Mouse (Mus musculus): ENCODE measurements around the gene Gc. TPM values are rescaled to one million over a fixed set of nuclear protein-coding genes. Genes with fewer than 3 reads are reported as not detected.

Gc gene
- polyA plus RNA-seq, 1 experiment from 2014 or later, result 2,761 TPM

DNA sequence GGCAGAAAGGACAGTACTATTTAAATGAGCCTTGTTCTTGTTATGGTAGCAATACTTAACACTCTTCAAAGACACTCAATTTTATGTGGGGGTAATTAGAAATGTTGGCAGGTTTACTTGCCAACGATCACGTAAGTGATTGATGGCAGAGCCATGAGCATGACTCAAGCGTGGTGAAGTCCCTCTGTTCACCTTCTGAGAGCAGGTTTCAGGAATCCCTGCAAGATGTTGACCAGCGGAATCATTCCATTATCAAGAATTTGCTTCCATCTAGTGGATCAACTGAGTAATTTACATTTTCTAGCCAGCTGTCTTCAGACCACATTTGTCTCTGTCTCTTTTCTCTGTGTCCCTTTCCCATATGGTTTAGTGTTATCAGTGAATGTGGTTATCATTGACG, 73.5 kb downstream of the Gc start:
- WGBS (ENCODE audit: insufficient replicate concordance), result 42% methylated on average over 5 of the region's 5 CpGs
- H3K27ac ChIP-seq (ENCODE audit: low read depth), result no peak overlapping the region
- no peaks in the 10 kb centered on the region for H3K36me3 ChIP-seq (replicated peaks; ENCODE audit: insufficient read depth, low read length)
- no peaks in the 10 kb centered on the region for H3K27me3 ChIP-seq (ENCODE audit: insufficient read depth, low read length)
- no peaks in the 10 kb centered on the region for H3K4me1 ChIP-seq (ENCODE audit: insufficient read depth)
- H3K4me2 ChIP-seq (ENCODE audit: low read depth, low read length), result no peak overlapping the region
- TF ChIP-seq EP300 (IDR thresholded peaks at IDR 0.05; ENCODE audit: low read depth) (no peak), CTCF (IDR thresholded peaks at IDR 0.05; ENCODE audit: low read depth) (peak; percentile 61)
- no peak overlapping the region for H3K9ac ChIP-seq (replicated peaks)
- DNase-seq, result no peak
- H3K4me3 ChIP-seq (ENCODE audit: low read depth, low read length), result no peak overlapping the region
- no peak for ATAC-seq
- no peaks in the 10 kb centered on the region for H3K9me3 ChIP-seq (ENCODE audit: low read length)

DNA sequence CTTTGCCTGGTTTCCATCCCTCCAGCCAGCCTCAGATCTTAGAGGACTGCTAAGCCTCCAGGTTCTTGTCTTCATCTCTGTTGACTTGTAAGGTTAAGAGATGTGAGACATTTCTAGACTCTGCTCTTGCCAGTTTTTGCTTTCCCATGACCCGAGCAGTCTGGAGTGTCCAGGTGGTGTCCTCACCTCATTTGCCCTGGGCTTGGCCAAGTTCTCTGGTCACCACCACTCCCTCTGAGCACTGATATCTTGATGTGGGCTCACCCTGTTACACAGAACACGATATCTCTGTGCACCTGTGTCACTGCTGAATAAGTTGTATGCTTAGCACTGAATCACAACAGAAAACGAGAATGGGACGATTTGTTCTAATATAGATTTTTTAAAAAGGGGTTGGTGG, 76.4 kb downstream of the Gc start:
- no peaks in the 10 kb centered on the region for H3K9me3 ChIP-seq (ENCODE audit: low read length)
- no peak overlapping the region for H3K4me3 ChIP-seq (ENCODE audit: low read depth, low read length)
- H3K27ac ChIP-seq (ENCODE audit: low read depth), result no peak overlapping the region
- no peak for TF ChIP-seq CTCF (IDR thresholded peaks at IDR 0.05; ENCODE audit: low read depth)
- TF ChIP-seq EP300 (IDR thresholded peaks at IDR 0.05; ENCODE audit: low read depth), result no peak
- DNase-seq (no peak), ATAC-seq (no peak)
- no peak overlapping the region for H3K4me2 ChIP-seq (ENCODE audit: low read depth, low read length)
- H3K27me3 ChIP-seq (ENCODE audit: insufficient read depth, low read length), result no peaks in the 10 kb centered on the region
- no peaks in the 10 kb centered on the region for H3K4me1 ChIP-seq (ENCODE audit: insufficient read depth)
- 70% methylated on average over 4 of the region's 4 CpGs for WGBS (ENCODE audit: insufficient replicate concordance)
- no peak overlapping the region for H3K9ac ChIP-seq (replicated peaks)
- H3K36me3 ChIP-seq (replicated peaks; ENCODE audit: insufficient read depth, low read length), result no peaks in the 10 kb centered on the region

DNA sequence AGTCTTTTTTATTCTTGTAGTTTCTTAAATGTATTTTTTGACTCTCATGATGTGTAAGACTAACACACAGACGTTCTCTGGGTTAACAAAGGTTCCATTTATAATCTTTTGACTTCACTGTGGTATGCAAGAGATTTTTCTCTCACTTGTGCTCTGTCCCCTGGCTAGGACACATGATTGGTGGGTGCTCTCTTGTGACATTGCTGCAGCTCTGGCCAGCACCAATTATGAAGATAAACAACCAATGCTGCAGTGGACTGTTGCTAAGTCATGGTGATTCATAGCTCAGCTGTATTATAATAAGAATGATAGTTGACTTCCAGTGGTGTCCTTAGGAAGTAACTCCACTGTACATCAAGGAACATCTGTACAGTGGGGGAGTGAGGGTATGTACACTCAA, 87.6 kb downstream of the Gc start:
- H3K4me3 ChIP-seq (ENCODE audit: low read depth, low read length), result no peak overlapping the region
- no peaks in the 10 kb centered on the region for H3K4me1 ChIP-seq (ENCODE audit: insufficient read depth)
- DNase-seq (no peak), ATAC-seq (no peak)
- H3K9ac ChIP-seq (replicated peaks), result no peak overlapping the region
- H3K27me3 ChIP-seq (ENCODE audit: insufficient read depth, low read length), result no peaks in the 10 kb centered on the region
- TF ChIP-seq CTCF (IDR thresholded peaks at IDR 0.05; ENCODE audit: low read depth) (no peak), EP300 (IDR thresholded peaks at IDR 0.05; ENCODE audit: low read depth) (no peak)
- 28% methylated on average over 1 of the region's 1 CpGs for WGBS (ENCODE audit: insufficient replicate concordance)
- H3K4me2 ChIP-seq (ENCODE audit: low read depth, low read length), result no peak overlapping the region
- H3K36me3 ChIP-seq (replicated peaks; ENCODE audit: insufficient read depth, low read length), result no peaks in the 10 kb centered on the region
- no peaks in the 10 kb centered on the region for H3K9me3 ChIP-seq (ENCODE audit: low read length)
- no peak overlapping the region for H3K27ac ChIP-seq (ENCODE audit: low read depth)

DNA sequence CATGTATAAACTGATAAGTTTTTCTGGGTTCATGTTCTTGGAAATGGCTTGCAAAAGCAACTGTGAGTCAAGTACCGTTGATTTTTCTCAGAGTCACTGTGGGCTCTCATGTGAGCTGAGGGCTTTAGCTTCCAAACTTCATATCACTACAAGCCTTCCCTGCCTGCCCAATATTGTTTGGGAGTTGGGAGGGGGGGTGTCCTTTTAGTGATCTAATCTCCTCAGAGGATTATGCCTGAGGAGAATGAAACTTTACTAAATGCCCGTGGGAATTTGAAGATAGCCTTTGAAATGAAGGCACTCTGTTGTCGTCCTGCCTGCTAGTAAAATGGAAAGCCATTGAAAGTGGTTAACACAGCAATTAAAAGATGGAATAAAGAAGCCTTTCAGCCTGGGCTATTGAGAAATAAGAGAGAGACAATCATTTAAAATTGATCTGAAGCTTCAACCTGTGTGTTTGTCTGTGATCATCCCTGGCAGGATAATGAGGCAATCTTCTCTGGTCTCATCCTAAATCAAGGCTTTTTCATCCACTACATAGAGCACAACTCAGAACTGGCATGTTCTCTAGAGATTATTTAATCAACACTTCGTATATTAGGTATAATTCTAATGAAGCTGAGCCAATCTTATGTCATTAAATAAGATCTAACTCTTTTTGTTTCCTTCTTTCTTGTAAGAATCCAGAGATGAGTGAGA, 89.5 kb downstream of the Gc start:
- no peaks in the 10 kb centered on the region for H3K9me3 ChIP-seq (ENCODE audit: low read length)
- ATAC-seq, result no peak
- no peak overlapping the region for H3K27ac ChIP-seq (ENCODE audit: low read depth)
- no peaks in the 10 kb centered on the region for H3K36me3 ChIP-seq (replicated peaks; ENCODE audit: insufficient read depth, low read length)
- no peak overlapping the region for H3K9ac ChIP-seq (replicated peaks)
- H3K27me3 ChIP-seq (ENCODE audit: insufficient read depth, low read length), result no peaks in the 10 kb centered on the region
- 51% methylated on average over 4 of the region's 4 CpGs for WGBS (ENCODE audit: insufficient replicate concordance)
- no peak for DNase-seq
- H3K4me3 ChIP-seq (ENCODE audit: low read depth, low read length), result no peak overlapping the region
- H3K4me1 ChIP-seq (ENCODE audit: insufficient read depth), result no peaks in the 10 kb centered on the region
- no peak overlapping the region for H3K4me2 ChIP-seq (ENCODE audit: low read depth, low read length)
- TF ChIP-seq EP300 (IDR thresholded peaks at IDR 0.05; ENCODE audit: low read depth) (no peak), CTCF (IDR thresholded peaks at IDR 0.05; ENCODE audit: low read depth) (no peak)

Other genes starting within 250 kb of the Gc start
- gene Npffr2, start 69.5 kb upstream of the Gc start, polyA plus RNA-seq (2015; fragmentation: Nextera tagmentation; extraction: Ambion mirVana), result not detected in 2 replicates

Data from liver, postnatal 0 days (tissue).